Mouse (Mus musculus) kidney, adult 8-10 months (tissue): ENCODE measurements around the gene Eif4b.
"Not testable (repeated sequence)": the region's sequence is repeated elsewhere in the genome, so short reads cannot be mapped to it uniquely, and the experiment has no call there.

Source experiments
- DNase-seq, 2 experiments: peaks; one replicate each; pipeline ENCODE4 v3.0.0; 2022

The Eif4b gene

GRCm38 (mm10) chr15:102077111-102077677, 3.6 kb downstream of the Eif4b start:
- no peak for DNase-seq

- no peak for DNase-seq
Observed at GRCm38 (mm10) chr15:102079221-102079620, 5.6 kb downstream of the Eif4b start.

- not testable (repeated sequence) for DNase-seq
Observed at GRCm38 (mm10) chr15:102079924-102080323, 6.4 kb downstream of the Eif4b start.

GRCm38 (mm10) chr15:102080429-102080828, 6.9 kb downstream of the Eif4b start:
- DNase-seq, result no peak

- DNase-seq, result peak; percentile 64 to 65
Observed at GRCm38 (mm10) chr15:102082148-102082547, 8.6 kb downstream of the Eif4b start.

GRCm38 (mm10) chr15:102083028-102083427, 9.5 kb downstream of the Eif4b start:
- no peak for DNase-seq

- no peak for DNase-seq
Observed at GRCm38 (mm10) chr15:102089914-102090585, 16.5 kb downstream of the Eif4b start.

GRCm38 (mm10) chr15:102091063-102091679, 17.6 kb downstream of the Eif4b start:
- no peak for DNase-seq

- no peak for DNase-seq
Observed at GRCm38 (mm10) chr15:102091688-102092087, 18.1 kb downstream of the Eif4b start.

- DNase-seq, result no peak
Observed at GRCm38 (mm10) chr15:102092222-102092621, 18.6 kb downstream of the Eif4b start.

GRCm38 (mm10) chr15:102094157-102094556, 20.6 kb downstream of the Eif4b start:
- DNase-seq, result no peak

GRCm38 (mm10) chr15:102094988-102095387, 21.4 kb downstream of the Eif4b start:
- no peak for DNase-seq

GRCm38 (mm10) chr15:102097147-102097915, 23.8 kb downstream of the Eif4b start:
- DNase-seq, result no peak

GRCm38 (mm10) chr15:102097991-102098555, 24.5 kb downstream of the Eif4b start:
- no peak for DNase-seq

- DNase-seq, result no peak
Observed at GRCm38 (mm10) chr15:102099260-102099659, 25.7 kb downstream of the Eif4b start.

- no peak for DNase-seq
Observed at GRCm38 (mm10) chr15:102099771-102100160, 26.2 kb downstream of the Eif4b start.

GRCm38 (mm10) chr15:102100161-102100981, 26.8 kb downstream of the Eif4b start, which contains the start of gene Tns2:
Gene Tns2, plus strand, starts transcription at chr15:102100413.
- DNase-seq, result peak; percentile 91 to 92

- DNase-seq, result peak in 1 of 2 experiments; percentile 66
Observed at GRCm38 (mm10) chr15:102100996-102101671, 27.6 kb downstream of the Eif4b start.

GRCm38 (mm10) chr15:102101672-102102541, 28.3 kb downstream of the Eif4b start:
- peak; percentile 79 to 88 for DNase-seq

- DNase-seq, result peak; percentile 71 to 80
Observed at GRCm38 (mm10) chr15:102102548-102103121, 29.1 kb downstream of the Eif4b start.
